In the genomic region with DNA sequence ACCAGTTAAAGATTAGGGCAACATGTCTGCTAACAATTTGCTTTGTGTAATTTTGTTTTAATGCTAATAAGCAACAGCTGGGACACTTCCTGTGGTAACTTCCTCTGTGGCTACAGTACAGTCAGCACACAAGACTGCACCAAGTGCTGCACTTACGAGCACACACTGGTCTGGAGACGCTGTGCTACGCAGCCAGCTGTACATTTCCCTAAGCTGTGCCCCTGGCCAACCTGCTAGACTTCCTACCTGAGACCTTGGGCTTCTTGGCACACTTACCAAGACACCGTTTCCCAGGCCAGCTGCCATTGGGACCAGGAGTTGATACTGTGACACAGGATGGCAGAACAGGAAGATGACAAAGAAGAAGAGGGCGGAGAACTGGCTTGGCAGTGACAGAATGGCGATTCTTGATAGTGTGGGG, we compare ENCODE assay signal across 10 mouse cellular contexts.
DNase-seq lines count a peak whose midpoint lies in the region; ATAC-seq and TF ChIP-seq lines count a peak whose summit lies in the region.
"Had no signal": no experiment of that assay in that cellular context is flagged by ENCODE, and none has a peak within 500 bp of the region (broad histone marks: within the 10 kb centered on the region; RNA-seq: fewer than 3 reads in every experiment).

No protein-coding gene starts in this region.

- H3K9ac ChIP-seq in liver, embryonic 11.5 days (ENCODE audit: low read depth, low read length), result no peak overlapping the region
- no peak overlapping the region for H3K9ac ChIP-seq in liver, embryonic 12.5 days
- no peak overlapping the region for H3K9ac ChIP-seq in stomach, embryonic 16.5 days (ENCODE audit: low read length)
- H3K9ac ChIP-seq: neural tube, embryonic 13.5 days had no signal

- no peak for DNase-seq in liver, embryonic 11.5 days (ENCODE audit: low spot score)
- DNase-seq in liver, result no peak
- DNase-seq in cerebellum, postnatal 25 days, result no peak
- no peak for DNase-seq in urinary bladder, adult 2 months (ENCODE audit: low spot score)
- DNase-seq in neural tube, embryonic 10.5 days (ENCODE audit: extremely low spot score, low spot score), result no peak
- DNase-seq: left cerebral cortex, postnatal 4 days had no signal

- H3K27ac ChIP-seq in liver, embryonic 11.5 days (ENCODE audit: low read depth, low read length), result no peak overlapping the region
- H3K27ac ChIP-seq in bone marrow macrophage, adult 2 months (ENCODE audit: insufficient read depth, low read depth, low read length), result peak overlapping the region; percentile 65
- no peak overlapping the region for H3K27ac ChIP-seq in liver, embryonic 12.5 days
- H3K27ac ChIP-seq in stomach, embryonic 16.5 days (ENCODE audit: low read length), result peak overlapping the region; percentile 81
- H3K27ac ChIP-seq: neural tube, embryonic 13.5 days had no signal

- 0 out of 2 replicates have a peak, but pooled peaks cover 2% of the 10 kb centered on the region for H3K9me3 ChIP-seq in liver, embryonic 11.5 days (ENCODE audit: control insufficient read depth, low read length)
- H3K9me3 ChIP-seq in liver, embryonic 12.5 days (replicated peaks), result no peaks in the 10 kb centered on the region
- H3K9me3 ChIP-seq in stomach, embryonic 16.5 days (replicated peaks; ENCODE audit: control insufficient read depth, low read length), result no peaks in the 10 kb centered on the region
- H3K9me3 ChIP-seq: neural tube, embryonic 13.5 days had no signal

- no peaks in the 10 kb centered on the region for H3K36me3 ChIP-seq in liver, embryonic 11.5 days (ENCODE audit: control insufficient read depth, insufficient read depth, low read length)
- H3K36me3 ChIP-seq in liver, embryonic 12.5 days, result no peaks in the 10 kb centered on the region
- H3K36me3 ChIP-seq in stomach, embryonic 16.5 days (ENCODE audit: control insufficient read depth, insufficient read depth, low read length), result no peaks in the 10 kb centered on the region
- H3K36me3 ChIP-seq: neural tube, embryonic 13.5 days had no signal

- peak overlapping the region; percentile 14; the same call in 1 of the 2 replicates for H3K4me2 ChIP-seq in liver, embryonic 11.5 days
- peak overlapping the region; percentile 35 for H3K4me2 ChIP-seq in liver, embryonic 12.5 days
- no peak overlapping the region for H3K4me2 ChIP-seq in stomach, embryonic 16.5 days (ENCODE audit: low read depth, low read length)
- H3K4me2 ChIP-seq: neural tube, embryonic 13.5 days had no signal

- no peak for TF ChIP-seq CTCF in bone marrow macrophage, adult 2 months (IDR thresholded peaks at IDR 0.05; ENCODE audit: low read depth, low read length)

- no peak overlapping the region for H3K4me3 ChIP-seq in liver, embryonic 11.5 days (ENCODE audit: low read depth, low read length)
- H3K4me3 ChIP-seq in bone marrow macrophage, adult 2 months (ENCODE audit: insufficient read depth, low read length), result peak overlapping the region; percentile 50
- no peak overlapping the region for H3K4me3 ChIP-seq in liver, embryonic 12.5 days
- no peak overlapping the region for H3K4me3 ChIP-seq in stomach, embryonic 16.5 days (replicated peaks; ENCODE audit: low read length)
- H3K4me3 ChIP-seq: neural tube, embryonic 13.5 days had no signal

- TF ChIP-seq POLR2A in bone marrow macrophage, adult 2 months (IDR thresholded peaks at IDR 0.05; ENCODE audit: borderline replicate concordance, low read depth, low read length), result no peak

- H3K4me1 ChIP-seq in liver, embryonic 11.5 days (replicated peaks; ENCODE audit: control insufficient read depth, insufficient read depth, low read length), result no peaks in the 10 kb centered on the region
- H3K4me1 ChIP-seq in bone marrow macrophage, adult 2 months (ENCODE audit: control insufficient read depth, insufficient read depth, low read length), result peaks cover 20% of the 10 kb centered on the region
- peaks cover 20% of the 10 kb centered on the region for H3K4me1 ChIP-seq in liver, embryonic 12.5 days
- H3K4me1 ChIP-seq in stomach, embryonic 16.5 days (ENCODE audit: control insufficient read depth, insufficient read depth, low read length), result no peaks in the 10 kb centered on the region; the same call in 1 of the 2 replicates

- no peak for ATAC-seq in liver, embryonic 11.5 days (replicated peaks; ENCODE audit: low FRiP score)
- ATAC-seq in liver, embryonic 12.5 days, result no peak
- 0 out of 2 replicates have a peak, but pooled peaks have one; percentile 49 for ATAC-seq in stomach, embryonic 16.5 days (ENCODE audit: insufficient read depth, low FRiP score)

- H3K27me3 ChIP-seq in liver, embryonic 11.5 days (replicated peaks; ENCODE audit: control insufficient read depth, insufficient read depth, low read length), result peaks cover 2% of the 10 kb centered on the region; the same call in 1 of the 2 replicates
- H3K27me3 ChIP-seq in liver, embryonic 12.5 days (replicated peaks), result peaks cover 18% of the 10 kb centered on the region; the same call in 1 of the 2 replicates
- peaks cover 3% of the 10 kb centered on the region; the same call in 1 of the 2 replicates for H3K27me3 ChIP-seq in stomach, embryonic 16.5 days (ENCODE audit: control insufficient read depth, insufficient read depth, low read length)

- 60% methylated on average over 6 of the region's 6 CpGs for WGBS in liver, embryonic 11.5 days
- 44% methylated on average over 6 of the region's 6 CpGs for whole genome bisulfite sequencing in liver, embryonic 12.5 days (ENCODE audit: insufficient replicate concordance)
- WGBS in stomach, embryonic 16.5 days, result 70% methylated on average over 6 of the region's 6 CpGs

Comparison
In these comparisons a context has a peak if more than half of its experiments do, and no peak if none do; other contexts are left out.
1. H3K27ac ChIP-seq: peak in bone marrow macrophage, adult 2 months (single experiment) and stomach, embryonic 16.5 days (single experiment); none in liver, embryonic 11.5 days (single experiment) and liver, embryonic 12.5 days (single experiment).